Mouse (Mus musculus) adrenal gland, adult 8-10 months (tissue): ENCODE data around the gene Gphb5. TPM values are rescaled to one million over a fixed set of nuclear protein-coding genes. Genes with fewer than 3 reads are reported as not detected.
"Not testable (repeated sequence)": the region's sequence is repeated elsewhere in the genome, so short reads cannot be mapped to it uniquely, and the experiment has no call there.

Source experiments
- DNase-seq: peaks from one replicate; pipeline ENCODE4 v3.0.0; 2022
- total RNA-seq, 4 experiments: library from RNA; stranded (reverse); gene quantifications; 2 replicates each; pipeline ENCODE4 v1.2.4; 2022

The Gphb5 gene
- total RNA-seq = not detected

DNA sequence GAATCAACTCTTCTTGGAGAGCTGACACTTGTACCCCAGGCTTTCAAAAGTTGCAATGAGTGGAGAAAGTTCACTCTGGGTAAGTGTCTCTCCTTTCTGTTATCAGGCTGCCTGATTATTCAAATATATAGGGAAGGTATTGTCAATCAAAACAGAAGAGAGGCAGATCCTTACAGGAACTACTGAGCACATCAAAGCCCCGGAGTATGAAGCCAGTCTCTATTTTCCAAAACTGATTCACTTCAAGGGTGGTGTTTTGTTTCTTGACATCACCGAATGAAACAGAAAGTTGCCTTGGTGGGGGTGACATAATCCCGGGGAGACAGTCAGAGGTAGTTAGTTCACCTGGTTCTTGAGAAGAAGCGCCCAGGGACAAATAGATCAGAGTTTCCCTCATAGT is at the start of gene Gphb5:
Gene Gphb5, minus strand, starts transcription at position 101 of the 400 bp plus-strand sequence.
- DNase-seq = no peak

DNA sequence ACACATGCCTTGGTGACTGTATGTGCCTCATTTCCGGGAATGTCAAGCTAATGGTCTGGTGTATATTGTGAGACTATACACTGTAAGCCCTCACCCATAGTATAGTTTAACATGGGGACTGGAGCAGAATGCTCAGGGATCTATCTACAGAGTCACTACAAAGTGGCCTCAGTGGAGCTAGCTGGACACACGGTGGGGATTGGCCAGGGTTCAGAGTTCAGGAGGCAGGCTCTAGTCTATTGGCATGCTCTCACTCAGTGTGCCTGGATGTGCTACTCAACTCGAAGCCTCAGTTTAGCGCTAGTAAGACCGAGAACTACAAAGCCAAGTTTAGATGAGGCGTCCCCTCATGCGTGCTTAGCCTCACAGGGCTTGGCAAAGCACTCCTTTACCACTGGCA is 49.6 kb upstream of the Gphb5 start:
- DNase-seq = no peak

DNA sequence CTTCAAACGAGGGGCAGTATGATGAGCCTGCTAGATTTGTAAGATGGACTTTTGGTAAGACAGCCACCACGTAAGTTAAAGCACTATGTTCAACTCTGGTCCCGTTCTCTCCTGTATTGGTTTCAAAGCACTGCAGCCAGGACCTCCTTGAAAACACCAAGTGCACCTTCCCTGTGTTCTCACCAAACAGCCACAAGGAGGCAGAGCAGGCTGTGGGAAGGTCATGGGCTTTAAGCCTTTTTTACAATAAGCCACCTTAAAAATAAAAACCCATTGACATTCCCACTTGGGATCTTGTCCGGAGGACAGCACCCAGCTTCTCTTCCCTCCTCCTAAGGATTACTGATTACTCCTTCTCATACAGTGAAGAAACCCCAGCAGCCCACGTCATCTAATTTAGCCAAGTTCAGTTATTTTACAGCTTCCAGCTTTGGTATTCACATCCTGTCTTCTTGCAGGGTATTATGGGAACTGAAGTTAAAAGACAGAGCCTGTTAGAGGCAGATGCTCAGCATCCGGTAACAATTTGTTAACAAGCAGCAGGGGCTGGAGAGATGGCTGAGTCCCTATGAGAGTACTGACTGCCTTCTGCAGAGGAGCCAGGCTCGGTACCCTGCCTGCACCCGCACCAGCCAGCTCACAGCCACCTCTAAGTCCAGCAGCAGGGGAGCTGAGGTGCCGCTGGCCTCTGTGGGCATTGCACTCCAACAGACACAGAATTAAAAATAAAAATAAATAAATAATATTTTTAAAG is 47.6 kb upstream of the Gphb5 start:
- no peak for DNase-seq

DNA sequence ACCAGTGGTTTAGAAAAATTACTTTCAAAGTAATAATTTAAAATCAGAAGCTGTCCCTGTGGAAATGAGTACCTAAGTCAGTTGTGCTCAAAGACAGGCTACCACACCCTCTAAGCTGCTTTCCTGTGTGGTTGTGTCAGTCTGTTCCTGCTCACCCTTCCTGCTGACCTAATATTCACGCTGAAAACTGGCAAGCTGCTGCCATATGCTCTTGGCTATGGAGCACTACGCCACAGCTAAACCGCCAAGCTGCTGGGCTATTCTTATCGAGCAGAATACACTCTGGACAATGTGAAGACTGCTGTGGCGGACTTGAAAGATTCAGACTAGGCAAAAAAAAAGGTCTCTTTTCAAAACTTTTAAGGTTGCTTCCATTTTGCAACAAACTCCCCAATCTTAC is 44.0 kb upstream of the Gphb5 start:
- DNase-seq = no peak

DNA sequence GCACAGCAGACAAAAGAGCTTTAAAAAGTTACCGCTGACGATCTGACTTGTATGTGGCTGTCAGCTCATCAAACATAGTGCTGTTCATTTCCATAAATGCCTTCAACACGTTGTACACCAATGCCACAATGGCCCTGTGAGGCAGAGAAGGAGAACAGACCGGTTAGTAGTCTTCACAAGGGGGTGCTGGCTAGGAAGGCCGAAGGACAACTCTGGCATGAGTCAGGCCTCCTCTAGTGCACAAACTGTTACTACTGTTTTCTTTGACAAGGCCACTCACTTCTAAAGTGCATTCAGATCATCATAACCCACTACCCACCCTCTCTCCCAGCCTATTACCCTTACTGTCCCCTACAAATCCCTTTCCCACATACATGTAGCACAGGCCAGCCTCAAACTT is 43.1 kb upstream of the Gphb5 start:
- DNase-seq = peak; percentile 45

DNA sequence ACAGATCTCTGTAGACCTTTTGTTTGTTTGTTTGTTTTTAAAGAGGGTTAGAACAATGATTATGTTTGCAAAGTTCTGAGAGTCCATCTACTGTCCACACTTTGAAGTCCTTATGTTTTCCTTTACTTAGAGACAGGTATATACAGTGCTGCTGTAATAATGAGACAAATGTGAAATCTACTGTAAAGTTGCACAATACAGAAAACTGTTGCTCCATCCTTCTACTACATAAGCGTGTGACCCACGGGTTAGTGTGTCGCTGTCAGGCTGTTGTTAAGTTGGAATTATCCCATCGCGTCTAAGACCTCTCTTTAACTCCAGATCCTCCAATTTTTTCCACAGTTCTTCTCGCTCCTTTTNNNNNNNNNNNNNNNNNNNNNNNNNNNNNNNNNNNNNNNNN is 36.9 kb upstream of the Gphb5 start:
- no peak for DNase-seq

DNA sequence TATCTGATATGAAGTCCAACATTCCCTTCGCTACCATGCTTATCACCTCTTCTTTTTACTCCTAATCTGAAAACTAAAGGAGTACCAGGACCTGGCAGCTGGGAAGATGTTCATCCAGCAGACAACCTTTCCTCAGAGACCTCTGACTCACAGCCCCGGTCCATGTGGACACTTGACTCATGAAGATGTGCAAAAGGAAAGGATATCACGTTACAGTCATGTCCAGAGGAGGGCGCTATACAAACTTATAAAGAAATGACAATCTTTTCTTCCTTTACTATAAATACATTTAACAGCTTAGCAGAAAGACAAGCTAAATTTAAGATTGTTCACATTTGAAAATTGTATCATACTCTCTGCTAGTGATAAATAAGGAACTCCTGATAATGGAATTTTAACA is 36.4 kb upstream of the Gphb5 start:
- no peak for DNase-seq

DNA sequence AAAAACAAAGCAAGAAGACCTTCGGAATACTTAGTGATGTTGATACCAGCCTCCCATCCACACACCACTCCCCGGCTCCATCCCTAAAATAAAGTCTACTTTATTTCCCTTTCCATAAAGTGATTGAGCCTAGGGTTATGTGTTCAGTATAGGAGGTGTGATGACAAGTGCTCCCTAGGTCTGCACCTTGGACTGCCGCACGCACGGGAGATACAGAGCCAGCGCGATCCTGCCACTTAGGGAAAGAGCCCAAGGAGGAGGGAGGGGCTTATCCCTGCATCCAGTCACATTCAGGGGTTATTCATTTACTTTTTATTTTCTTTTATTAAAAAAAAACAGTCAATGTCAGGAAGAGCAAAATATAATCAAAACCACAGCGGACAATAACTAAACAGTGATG is 34.0 kb upstream of the Gphb5 start:
- no peak for DNase-seq

DNA sequence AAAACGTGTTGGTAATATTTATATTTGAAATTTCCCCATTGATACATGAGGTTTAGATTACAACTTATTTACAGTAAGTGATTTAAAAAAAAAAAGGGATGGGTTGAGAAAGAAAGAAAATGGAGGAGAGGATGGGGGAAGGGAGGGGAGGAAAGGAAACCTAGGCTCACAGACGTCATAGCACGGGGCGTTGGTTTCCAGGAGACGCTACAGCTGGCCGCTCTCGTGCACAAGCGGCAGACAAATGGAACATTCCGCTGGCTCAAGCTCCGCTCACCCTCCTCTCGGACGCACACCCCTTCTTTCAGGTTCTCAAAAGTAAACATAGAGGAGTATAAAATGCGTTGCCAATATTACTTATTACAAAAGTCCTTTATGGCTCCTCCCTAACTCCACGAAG is 33.4 kb upstream of the Gphb5 start:
- DNase-seq = no peak

DNA sequence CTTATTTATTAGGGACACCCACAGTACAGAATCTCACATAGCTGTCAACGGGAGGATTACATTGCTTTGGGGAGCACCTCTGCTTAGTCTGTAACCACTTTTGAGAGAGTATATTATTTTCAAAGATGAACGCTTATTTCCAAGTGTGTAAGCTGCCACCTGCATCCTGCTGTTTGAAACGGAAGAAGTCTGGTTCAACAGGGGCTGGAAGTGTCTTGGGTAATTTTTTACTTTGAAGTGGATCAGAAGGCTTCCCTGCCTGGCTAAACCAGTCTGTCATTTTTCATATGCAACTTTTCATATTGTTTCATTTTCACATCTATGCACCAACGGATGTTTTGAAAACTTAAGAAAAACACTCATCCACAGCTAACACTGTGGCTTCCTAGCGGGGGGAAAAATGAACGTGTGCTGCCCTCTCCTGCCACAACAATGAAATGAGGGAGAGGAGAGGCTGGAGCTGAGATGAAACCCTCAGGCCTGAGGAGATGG is 32.9 kb upstream of the Gphb5 start:
- no peak for DNase-seq

DNA sequence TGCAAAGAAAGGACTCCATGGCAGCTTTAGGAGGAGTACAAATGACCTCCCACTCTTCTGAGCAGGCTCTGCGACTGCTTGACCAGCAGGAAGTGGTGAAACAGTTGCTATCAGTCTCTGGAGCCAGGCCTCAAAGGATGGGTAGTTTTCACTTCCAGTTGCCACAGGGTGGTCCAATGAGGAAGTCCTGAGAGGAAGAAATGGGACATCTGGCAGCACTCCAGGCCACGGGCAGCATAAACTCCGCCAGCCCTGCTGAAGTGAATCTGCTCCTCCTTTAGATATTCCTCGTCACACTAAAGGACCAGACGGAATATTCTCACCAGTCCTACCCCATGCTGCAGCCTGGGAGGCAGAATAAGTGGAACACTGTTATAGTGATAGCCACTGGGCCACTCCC is 32.3 kb upstream of the Gphb5 start:
- no peak for DNase-seq

DNA sequence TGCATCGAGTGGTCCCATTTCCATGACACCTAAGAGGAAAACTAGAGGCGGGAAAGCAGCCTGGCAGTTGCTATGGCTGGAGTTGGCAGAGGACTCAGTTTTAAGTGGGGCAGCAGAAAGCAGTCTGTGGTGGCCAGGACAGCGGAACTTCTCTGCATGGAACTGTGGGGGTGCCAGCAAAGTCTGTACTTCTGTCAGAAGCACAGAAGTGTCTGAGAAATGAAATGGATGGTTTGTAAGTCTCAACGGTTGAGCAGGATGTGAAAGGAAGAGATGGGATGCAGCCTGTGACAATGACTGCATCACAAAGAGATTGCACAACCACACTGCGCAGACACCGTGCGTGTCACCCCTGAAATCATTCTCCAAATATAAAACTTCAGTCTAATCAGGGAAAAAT is 29.7 kb upstream of the Gphb5 start:
- DNase-seq = no peak

DNA sequence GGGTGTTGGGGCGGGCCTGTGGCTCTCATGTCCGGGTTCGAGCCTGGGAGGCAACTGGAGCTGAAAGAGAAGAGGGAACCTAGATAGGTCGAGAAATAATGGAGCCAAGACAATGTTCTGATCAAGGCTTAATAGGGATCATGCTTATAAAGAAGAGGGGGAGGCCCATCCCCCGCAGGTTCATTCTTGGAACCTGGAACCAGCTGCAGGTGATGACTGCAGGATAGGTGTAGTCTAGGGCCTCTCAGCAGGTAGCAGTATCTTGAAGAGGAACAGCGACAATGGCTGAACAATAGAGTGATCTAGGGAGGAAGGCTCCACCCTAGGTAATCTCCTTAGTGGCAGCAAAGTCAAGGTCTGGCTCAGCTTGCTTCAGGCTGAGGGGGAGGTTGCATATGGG is 15.8 kb upstream of the Gphb5 start:
- DNase-seq = not testable (repeated sequence)

DNA sequence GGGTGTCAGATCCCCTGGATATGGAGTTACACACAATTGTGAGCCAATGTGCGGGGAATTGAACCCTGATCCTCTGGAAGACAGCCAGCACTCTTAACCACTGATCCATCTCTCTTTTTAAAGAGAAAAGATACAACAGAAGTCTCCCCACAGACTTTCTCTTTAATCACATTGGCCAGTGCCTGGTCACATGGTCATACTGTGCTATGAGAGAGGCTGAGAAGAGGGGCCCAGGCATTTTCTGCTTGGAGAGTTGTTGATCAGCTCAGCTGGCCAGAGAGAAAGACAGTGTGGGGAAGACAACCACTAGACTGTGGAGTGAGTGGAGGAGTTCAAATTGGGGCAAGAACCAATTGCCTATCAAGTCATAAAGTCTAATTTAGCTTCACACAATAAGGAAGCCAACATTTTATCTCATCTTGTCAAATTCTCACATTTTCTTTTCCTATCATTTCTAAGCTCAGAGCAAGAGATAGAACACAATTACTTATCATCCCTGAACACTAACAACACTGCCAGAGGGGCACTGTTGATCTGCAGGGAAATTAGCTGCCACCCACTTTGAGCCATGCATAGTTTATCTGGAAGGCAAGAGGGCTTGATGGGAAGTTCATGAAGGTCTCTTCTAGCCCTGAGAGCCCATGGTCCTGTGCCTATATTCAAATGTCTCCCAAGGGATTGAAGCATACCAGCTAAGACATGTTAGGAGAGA is 13.3 kb upstream of the Gphb5 start:
- DNase-seq = no peak

DNA sequence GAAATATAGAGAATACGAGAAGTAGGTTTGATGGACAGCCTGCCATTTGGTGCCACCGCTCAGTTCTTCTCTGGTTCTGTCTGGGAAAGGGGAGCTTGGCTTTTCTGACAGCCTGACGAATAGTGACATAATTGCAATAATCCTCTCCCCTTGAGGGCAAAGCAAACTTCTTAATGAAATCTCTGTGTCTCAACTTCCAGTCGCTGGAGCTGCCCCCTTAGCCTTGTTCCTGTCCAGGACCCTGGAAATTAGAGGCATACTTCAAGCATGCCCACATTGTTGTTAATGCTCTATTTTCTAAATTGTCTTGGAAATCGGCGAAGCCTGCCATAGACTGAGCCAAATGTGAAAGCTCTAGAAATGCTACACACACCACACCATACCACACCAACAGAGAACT is 12.1 kb upstream of the Gphb5 start:
- no peak for DNase-seq

DNA sequence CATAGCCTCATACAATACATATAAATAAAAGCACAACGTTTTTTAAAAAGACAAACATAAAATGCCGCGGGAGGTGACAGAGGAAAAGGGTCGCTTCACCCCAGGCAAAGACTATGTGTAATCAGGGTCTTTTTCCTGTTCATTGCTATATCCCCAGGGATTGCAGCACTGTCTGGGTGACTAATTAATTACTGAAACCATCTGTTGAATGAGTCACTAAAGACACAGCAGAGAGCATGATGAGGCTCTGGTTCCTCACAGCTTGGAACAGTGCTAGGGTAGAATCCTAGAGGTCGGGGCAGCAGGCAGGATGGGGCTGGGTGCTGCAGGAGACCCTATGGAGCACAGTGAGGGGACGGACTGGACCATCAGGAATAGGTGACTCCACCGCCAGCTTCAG is 9.3 kb upstream of the Gphb5 start:
- no peak for DNase-seq

DNA sequence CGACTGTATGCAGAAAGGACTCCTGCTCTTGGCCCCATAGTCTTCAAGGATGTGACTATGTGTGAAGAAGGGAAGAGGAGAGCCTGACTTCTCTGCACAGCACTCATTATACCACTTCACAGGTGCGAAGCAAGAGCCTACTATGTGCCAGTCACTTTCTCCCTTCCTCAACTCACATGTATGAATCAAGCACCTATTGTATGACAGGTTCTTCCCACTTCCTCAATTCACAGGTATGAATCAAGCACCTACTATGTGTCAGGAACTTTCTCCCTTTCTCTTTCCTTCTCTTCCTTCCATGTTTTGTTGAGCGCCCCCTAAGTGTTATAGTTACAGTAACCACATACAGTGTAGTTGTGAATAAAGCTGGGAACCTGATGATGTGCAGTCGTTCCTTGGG is 8.2 kb upstream of the Gphb5 start:
- no peak for DNase-seq

DNA sequence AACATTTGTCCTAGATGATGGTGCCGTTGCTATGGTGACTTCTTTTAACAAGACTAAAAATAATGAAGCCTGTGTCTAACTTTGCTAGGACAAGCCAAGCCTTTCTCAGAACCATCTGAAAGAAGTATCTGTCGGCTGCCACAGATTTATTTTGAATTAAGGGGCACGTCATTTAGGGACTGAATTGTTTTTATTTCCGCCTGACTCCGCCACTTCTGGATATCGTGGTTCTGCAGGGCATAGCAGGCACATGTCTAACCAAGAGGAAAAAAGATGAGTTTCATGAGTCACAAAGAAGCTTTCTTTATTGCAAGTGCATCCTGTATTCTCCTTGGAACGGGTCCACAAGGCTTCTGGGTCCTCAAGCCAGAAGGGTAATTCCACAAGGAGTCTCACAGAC is 7.8 kb upstream of the Gphb5 start:
- no peak for DNase-seq

DNA sequence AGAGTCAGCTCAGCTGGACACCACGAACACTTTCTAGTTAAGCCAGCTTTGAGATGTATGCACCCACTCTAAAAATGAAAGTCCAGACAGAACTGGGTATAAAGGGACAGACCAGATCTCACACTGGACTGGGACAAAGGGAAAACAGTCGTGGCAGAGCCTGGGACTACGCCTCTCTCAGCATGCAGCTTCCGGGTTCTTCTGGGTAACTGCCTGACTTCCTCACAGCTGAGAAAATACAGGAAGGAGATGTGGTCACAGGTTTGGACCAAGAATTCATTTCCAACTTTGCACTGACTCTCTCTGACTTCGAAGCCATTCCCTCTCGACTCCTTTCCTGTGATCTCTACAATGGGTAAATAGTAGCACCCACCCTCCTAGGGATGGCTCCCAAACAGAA is 1.6 kb downstream of the Gphb5 start:
- no peak for DNase-seq

DNA sequence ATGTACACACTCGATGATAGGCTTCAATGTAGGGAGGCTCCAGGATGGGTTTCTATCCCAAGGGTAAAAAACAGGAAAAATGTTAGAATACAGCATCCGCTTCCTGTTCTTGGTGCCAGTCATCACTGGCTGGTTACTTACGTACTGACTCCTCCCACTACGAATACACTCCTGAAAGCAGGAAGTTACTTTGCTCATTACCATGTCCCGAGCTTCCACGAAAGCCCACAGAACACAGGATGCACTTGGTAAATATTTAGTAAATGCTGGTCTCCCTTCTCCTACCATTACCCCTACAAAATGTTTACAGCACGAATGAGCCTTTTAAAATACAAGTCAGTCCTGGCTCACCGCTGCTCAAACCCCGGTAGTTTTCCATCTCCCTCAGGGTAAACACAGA is 3.6 kb downstream of the Gphb5 start:
- DNase-seq = no peak

DNA sequence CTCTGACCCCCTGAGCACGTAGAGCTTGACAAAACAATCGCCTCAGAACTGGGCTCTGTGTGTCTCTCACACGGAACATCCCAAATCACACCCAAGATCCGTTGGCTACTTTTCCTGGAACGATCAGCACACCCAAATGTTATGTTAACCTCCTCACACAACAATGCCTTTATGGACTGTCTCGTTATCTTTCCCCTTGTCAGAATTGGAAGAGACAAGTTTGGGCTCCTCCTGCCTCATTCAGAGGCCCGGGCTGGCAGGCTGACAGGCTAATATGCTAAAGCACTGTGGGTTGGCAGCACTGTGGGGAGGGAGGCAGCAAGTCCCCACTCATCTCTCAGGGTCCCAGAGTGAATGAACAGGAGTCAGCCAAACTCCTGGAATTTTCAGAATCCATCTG is 19.5 kb downstream of the Gphb5 start:
- no peak for DNase-seq

DNA sequence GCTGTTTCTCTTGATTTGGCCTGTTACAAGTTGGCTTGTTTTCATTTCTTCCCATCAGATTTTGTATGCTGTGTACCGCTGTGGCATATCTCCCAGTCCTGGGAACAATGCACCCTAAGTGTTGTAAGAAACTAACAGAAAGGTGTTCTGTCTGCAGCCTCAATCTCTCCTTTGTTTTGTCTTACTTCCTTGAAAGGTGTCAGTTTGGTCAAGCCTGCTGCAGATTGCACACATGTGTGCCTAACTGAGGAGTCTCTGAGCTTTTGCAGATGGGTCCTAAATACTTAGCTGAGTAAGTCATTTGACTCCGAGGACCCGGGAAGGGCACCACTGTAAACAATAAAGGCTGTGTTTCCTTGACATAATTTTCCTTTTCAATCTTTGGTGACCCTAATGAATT is 20.0 kb downstream of the Gphb5 start:
- DNase-seq = no peak

DNA sequence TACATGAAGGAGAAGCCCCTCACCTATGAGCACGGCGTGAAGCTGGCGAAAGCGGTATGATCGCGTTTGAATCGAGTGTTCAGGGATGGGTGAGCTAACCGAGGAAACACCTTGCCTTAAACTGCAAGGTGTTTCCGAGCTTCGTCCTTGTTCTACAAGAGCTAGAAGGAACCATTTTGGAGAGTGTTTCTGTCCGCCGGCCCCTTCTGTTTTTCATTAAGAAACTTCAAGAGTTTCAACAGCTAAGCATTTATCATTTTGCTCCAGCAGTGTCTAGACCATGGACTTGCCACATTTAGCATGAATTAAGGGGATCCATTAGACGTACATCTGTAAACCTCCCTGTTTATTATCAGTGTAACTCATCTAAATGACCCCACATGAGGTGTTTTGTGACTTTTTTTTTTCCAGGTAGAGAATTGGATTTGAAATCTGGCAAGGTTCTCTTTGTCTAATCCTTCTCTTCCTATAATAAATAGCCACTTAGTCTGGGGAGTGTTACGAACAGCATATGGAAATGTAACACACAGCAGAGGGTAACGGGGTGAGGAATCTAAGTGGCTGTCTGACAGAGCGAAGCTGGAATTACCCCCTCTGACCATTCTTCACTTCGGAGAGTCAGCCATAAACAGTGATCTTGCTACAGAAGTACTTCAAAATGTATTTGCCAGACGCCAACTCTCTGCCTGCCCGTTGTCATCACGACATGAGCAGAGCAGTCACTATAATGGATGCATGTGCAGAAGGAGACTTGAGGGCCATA is 22.4 kb downstream of the Gphb5 start:
- DNase-seq = no peak

DNA sequence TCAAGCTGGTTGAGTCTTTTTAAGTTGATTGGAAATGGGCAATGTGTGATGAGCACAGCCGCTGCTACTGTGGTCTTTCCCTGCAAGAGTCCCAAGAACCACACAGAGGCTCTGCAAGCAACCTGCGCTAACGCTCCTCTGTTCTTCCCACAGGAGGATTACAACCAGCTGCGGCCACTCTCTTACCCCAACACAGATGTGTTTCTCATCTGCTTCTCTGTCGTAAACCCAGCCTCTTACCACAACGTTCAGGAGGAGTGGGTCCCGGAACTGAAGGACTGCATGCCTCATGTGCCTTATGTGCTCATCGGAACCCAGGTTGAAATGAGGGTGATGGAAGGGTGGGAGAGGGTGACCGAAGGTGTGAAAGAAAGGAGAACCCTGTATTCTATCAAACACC is 25.1 kb downstream of the Gphb5 start:
- no peak for DNase-seq
